Mouse (Mus musculus) embryo, embryonic 10 days (tissue): ENCODE measurements around the gene Golga2.

ENCODE experiments used
- DNase-seq: peaks from one replicate; pipeline ENCODE4 v3.0.0-alpha.2; 2015; ENCODE audit warnings: low spot score

Gene Golga2

DNA sequence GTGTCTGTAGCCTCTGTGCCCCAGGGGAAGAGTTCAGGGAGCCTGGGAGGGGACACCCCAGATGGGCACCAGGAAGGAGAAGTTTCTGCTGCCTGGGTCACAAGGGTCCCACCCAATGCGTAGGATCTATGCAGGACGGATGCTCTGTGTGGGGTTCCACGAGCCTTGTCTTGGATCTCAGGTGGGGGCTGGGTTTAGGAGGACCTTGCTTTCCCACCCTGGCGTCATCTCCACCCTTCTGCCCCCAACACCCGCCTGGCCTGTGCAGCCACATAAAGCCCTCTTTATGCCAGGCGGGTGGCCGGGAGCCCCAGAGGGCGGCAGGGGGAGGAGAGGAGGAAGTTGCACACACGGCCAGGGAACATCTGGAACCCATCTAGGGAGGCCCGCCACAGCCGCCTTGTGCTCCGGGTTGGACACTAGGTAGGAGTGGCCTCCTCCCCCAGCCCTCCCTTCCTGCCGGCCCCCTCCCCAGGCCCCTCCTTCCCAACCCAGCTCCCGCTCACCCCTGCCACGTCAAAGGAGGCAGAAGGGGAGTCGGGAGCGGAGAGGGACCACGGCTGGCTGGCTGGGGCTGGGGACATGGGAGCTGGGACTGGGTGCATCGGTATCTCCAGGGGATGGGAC lies 30.7 kb downstream of the Golga2 start:
- DNase-seq: peak; percentile 91

DNA sequence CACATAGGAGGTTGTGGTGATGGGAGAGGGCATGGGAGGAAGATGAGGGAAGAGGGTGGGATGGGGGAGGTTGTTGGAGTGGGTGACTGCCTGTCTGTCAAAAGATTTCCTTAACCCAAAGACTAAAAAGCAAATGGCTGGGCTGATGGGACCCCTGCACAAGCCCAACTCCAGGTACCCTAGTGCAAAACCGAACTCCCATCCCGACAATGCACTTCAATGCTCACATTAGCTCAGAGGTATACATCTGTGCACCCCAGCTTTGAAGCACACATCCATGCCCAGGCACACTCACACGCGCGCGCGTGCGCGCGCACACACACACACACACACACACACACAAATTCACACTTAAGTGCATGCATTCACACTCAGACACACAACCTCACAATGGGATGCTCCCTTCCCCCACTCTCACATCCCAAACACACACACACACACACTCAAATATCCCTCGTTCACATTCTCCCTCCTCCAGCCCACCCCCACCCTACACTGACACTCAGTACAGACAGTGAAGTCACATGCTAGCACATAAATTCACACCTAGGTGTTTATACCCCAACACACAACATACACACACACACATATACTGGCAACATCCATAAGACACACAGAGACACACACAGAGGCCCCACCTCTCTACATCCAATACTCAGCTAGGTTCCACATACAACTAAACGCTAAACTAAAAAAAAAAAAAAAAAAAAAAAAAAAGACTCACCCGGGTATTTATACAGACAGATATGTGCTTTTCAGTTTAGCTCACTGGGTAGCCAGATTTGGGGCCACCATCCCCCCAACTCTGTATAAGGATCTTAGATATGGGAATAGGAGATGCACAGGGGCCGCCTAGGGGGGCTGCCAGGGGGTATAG lies 31.8 kb downstream of the Golga2 start:
- no peak for DNase-seq

DNA sequence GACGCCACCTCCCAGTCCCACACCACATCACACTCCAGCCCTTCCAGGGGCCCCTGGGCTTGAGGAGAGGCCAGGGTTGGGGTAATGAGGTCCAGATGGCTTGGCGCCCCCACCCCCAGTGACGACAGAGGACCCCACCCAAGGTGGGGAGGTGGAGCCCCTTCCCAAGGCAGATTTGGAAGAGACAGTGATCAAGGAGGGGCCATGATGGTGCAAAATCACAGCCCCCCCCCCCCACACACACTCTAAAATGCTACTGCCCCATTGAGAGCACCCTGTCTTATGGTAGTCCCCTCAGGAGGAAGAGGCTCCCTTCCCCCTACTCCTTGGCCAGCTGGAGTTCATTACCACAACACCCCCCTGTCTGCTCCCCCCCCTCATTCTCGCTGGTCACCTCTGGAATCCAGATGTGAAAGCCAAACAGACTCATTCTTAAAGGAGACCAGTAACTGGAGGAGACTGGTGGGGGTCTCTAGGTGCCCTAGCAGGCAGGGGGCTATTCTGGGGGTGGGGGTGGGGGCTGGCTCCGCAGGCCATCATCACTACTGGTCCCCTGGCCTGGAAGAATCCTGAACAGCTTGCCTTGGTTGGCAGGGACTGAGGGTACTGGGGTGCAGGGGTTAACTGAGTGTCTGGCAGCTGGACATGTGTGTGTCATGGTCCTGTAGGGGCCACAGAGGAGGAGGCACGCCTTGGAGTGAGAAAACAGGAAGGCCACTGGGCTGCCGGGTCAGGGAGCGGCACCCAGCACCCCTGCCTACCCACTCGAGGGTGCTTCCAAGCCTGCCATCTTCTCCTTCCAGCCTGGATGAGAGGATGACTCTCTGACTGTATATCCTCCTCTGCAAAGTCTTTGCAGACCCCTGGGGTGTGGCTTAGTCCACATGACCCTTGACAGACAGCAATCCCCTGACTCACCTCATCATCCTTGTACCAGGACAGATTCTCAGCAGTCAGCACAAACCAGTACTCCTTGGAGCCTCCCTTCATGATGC lies 32.7 kb downstream of the Golga2 start:
- DNase-seq: peak; percentile 73

DNA sequence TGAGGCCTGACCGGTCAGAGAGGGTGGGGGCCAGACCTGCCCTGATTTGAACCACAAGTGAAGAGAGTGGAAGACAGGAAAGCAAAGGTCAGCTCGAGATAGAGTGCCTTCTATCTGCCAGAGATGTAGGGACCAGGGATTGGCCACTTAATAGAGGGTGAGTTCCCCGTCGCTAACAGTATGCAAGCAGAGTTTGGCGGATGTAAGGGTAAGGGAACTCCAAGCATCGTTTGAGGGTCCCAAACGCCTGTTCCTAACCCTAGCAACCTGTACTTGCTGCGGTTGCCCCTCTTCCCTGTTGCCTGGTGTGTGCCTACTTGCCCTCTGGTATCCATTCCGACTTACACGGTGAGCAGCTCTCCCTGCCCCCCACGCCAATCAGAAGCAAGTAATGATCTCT lies 33.5 kb downstream of the Golga2 start:
- DNase-seq: no peak

DNA sequence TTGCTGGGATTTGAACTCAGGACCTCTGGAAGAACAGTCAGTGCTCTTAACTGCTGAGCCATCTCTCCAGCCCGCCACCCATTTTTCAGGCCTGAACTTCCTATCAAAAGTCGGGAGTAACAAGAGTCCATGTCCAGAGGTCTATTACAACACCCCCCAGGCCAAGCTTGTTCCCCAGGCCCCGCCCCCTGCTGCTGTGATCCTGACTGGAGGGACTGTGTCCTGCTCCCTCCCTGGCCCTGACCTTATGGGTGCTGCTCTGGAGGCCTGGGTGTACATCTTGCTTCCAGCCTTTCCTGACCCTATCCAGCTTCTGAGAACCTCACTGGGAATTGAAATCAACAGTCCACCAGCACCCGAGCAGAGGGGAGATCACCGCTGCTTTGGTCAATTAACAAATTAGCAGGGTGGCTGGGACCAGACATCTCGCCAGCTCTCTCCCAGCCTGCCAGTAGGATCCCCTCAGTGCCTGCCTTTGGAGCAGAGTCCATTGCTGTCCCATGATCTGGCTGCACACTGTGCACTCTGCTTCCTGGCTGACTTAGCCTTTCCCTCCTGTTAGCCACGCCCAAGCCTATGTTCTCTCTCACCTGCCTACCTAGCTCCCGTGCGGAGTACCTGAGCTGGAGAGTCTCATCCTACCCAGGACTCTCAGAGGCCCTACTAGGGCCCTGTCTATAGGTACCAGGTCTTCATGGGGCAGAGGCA lies 34.6 kb downstream of the Golga2 start:
- DNase-seq: no peak

DNA sequence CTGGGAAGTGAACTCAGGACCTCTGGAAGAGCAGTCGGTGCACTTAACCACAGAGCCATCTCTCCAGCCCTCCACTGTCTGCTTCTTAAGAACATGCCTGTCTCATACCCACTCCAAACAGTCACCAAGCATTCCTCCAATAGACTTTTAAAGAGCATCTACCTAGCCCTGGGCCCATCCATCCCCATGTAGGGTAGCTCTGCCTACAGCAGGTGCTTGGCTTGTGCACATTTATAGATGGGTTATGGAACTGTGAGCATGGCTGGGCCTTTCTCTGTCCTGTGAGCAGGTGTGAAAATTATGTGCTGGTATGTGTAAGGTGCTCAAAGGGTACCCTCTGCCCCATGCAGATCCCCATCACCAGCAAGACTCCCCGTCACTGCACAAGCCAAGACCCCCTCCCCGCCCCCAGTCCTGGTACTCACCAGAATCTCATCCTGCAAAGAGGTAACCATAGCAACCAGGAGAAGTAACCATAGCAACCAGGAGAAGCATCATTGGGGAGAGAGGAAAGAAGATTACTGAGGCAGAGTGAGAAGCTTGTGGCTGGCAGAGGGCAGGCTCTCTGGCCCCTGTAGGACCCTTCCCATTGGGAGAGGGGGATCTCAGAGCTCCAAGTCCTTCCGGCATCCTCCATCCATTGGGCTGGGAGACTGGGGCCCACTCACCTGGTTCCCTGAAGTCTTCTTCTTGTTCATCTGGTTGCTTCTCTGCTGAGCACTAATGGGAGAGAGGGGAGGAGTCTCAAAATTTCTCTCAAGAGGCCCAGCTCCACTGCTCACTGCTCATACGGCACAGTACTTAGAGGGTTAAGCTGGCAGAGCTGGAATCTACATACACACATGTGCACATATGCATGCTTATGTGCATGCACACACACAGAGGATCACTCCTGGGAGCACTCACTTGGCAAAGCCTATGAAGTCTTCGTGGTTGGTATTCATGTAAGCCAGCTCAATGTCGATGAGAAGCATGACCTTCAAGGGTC lies 35.9 kb downstream of the Golga2 start:
- DNase-seq: no peak

DNA sequence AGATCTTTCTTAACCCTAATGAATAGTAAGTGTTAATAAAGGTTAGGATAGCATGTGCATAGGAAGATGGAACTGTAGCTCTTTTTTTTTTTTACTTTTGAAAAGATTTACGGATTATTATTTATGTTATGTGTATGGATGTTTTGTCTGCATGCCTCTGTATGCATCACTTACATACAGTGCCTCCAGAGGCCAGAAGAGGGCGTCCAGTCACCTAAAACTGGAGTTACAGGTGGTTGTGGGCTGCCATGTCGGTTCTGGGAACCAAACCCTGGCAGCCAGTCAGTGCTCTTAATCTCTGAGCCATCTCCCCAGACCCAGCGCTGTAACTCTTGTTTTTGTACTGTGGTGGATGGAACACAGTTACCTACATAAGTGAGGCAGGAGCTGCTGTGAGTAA lies 37.1 kb downstream of the Golga2 start:
- no peak for DNase-seq

DNA sequence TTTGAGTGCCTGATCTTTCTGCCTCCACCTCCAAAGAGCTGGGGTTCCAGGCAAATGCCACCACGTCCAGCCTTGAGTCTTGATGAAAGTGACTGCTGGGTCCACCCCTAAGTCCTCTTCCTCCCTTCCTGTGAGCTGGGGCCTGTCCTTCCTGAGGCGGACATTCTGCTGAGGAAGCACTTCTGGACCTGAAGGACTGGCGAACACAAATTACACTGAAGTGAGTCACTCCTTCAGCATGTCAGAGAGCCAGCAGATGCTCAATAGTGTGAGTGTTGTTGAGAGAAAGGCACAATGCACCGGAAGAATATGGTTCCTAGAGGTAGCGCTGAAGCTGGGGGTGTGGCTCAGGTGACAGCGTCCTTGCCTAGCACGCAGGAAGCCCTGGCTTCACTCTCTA lies 38.2 kb downstream of the Golga2 start:
- DNase-seq: no peak

DNA sequence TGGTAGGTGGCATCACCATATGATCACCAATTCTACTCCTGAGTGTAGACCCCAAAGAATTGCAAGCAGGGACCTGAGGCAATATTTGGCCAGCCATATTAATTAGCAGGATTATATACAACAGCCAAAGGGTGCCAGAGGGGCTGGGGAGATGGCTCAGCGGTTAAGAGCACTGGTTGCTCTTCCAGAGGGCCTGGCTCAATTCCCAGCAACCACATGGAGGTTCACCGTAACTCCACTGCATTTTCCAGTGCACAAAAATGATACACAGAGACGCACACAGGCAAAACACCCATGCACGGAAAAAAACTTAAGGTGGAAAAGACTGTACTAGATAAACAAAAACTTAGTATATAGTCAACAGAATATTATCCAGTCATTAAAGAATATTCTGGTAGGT lies 40.0 kb downstream of the Golga2 start:
- no peak for DNase-seq

DNA sequence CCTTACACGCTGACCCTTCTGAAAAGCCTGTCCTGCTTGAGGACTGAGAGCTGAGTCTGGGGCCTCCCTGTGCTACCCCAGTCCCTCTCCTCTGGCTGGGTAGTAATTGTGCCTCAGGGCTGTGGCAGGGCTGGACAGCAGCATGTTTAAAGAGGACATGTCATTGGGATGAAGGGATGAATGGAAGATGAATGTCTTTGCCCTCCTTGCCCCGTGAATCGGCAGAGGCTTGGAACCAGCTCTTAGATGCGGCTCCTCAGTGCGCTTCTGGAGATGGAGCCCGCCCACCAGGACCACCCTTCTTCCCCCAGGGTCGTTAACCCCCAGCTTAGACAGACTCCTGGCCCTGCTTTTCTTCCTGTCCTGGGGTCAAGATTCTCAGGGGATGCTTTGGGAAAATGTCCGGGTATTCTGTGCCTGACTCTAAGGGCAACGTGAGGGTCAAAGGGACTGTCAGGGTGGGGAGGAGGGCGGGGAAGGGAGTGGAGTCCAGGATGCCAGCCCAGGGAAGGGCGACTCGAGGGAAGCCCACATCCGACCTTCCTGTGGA lies 41.8 kb downstream of the Golga2 start:
- DNase-seq: peak; percentile 80

DNA sequence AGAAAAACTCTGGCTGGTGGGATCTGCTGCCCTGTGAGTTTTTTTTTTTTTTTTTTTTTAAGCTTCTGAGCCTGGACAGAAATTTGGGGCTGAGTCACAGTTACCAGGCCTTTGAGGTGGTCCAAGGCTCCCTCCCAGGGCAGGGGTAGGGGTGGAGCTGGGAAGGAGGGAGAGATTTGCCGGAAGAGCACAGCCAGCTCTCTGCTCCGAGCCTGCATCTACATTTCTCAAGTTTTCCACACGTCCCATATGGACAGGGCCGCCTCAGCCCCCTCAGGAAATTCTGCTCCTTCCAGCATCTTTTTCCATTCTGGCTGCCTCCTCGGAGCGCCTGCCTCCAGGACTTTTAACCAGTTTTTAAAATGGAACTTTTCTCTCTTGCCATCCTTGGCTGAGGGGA lies 42.3 kb downstream of the Golga2 start:
- DNase-seq: peak; percentile 48

DNA sequence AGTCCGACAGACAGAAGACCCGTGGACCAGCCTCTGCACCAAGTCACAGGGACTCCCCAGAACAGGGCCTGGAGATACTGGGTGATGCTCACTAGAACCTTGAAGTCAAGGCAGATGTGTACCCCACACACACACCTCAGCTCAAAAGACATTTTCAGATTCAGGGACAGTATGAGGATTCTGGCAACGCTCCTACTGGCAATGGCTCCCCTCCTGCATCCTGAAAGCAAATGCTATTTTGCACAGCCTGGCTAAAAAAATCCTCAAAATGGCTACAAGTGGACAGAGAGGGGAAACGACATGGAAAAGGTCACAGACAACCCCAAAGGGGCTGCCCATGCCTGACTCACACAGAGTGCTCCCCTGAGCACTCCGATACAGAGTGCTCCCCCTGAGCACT lies 45.0 kb downstream of the Golga2 start:
- DNase-seq: no peak

DNA sequence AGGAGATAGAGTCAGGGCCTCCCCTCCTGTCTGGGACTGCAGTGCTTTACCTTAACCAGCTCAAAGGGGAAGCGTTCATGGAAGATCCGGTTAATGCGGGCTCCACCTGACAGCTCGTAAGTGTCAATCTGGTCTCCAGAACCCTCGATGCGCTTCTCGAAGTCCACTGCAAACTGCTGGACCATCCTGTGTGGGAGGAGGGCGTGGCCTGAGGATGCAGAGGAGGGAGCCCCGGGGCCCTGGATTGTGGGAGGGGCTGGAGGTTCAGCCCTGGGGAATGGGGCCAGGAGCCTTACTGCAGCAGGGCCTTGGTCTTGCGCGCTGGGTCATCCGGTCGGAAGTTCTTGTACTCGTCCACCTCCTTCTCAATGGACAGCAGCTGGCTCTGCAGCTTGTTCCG lies 48.7 kb downstream of the Golga2 start:
- no peak for DNase-seq

DNA sequence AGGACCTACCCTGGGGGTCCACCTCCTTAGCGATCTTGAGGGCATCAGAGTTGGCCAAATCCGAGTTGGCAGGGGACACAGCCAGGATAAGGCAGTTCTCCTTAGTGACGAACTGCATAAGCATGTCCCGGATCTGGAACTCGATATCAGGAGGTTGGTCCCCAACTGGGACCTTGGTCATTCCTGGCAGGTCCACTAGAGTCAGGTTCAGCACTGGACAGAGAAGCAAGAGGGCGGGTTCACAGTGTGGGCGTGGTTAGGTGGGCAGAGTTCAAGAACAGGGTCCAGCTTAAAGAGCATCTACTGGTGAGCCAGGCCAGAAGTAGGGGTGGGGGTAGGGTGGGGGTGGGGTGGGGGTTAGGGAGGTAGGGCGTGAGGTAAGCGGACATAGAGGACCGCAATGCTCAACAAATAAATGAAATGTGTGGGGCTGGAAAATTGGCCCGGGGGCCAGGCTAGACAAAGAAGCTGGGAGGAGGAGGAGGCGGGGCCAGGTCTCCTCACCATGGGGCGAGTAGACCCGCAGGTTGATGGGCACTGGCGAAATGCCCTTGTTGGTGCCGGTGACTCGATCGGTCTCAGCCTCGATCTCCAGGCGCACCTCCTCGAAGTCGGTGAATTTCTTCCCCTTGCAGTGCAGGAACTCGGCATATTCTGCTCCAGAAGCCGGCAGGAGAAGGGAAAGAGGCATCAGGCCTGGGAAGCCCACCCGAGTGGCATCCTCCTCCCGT lies 52.9 kb downstream of the Golga2 start:
- no peak for DNase-seq

DNA sequence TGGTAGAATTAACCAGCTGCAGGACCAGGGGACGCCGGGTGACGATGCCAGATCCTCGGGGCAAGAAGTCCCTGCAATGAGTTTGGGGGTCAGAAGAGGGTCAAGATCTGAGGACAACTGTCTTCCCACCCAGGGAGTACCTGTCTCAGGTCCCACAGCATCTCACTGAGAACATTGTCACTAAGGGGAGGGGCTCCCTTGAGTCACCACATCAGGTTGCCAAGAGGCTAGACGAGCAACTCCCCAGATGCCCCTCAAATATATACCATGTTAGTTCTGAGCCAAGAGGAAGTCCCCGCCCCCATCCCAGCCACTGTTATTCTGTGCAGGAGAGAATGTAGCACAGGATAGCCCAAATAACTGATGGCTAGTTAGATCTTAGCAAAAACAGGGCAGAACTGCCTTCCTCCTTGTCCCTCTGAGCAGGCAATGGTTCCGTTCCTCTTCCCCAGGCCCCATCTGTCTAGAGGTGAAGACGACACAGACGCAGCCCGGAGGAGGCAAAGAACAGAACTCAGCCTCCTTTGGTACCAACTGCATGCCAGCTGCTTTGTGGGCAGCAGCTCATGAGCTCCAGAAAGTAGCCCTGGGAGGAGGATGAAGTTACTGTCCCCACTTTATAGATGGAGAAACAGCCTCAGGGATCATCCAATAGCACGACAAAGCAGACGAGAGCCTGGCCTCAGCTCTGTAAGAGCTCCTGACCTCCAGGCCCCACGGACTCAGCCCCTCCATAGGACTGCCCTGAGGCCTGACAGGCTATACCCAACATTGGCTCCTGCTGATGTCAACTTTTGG lies 53.9 kb downstream of the Golga2 start:
- no peak for DNase-seq

DNA sequence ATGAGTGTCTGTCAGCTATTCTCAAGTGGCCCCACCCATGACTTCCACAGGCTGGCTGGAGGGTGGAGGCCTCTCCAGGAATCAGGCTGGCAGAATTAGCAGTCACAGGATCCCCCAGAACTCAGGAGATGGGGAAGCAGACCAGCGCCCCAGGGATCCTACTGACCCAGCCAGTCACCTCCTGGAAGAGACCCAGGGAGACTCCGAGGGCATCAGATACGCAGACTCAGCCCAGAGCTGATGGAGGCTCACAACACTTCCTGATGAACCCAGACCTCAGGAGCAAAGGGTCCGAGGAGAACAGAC lies 54.4 kb downstream of the Golga2 start:
- DNase-seq: no peak

DNA sequence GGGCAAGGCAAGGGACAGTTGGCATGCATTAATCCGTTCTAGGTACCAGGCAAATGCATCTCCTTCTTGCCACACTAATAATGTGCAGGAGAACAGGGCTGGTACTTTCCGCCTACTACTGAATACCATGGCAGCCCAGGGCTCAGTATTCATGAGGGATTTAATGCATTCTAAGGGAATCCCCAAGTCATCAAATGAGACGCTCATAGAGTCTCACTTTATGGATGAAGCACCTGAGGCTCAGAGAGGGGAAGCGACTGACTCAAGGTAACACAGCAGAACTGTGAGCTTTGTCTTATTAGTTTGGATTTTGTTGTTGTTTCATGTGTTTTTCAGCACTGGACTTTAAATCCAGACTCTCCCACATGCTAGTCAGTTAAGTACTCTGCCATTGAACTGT lies 54.9 kb downstream of the Golga2 start:
- DNase-seq: no peak

DNA sequence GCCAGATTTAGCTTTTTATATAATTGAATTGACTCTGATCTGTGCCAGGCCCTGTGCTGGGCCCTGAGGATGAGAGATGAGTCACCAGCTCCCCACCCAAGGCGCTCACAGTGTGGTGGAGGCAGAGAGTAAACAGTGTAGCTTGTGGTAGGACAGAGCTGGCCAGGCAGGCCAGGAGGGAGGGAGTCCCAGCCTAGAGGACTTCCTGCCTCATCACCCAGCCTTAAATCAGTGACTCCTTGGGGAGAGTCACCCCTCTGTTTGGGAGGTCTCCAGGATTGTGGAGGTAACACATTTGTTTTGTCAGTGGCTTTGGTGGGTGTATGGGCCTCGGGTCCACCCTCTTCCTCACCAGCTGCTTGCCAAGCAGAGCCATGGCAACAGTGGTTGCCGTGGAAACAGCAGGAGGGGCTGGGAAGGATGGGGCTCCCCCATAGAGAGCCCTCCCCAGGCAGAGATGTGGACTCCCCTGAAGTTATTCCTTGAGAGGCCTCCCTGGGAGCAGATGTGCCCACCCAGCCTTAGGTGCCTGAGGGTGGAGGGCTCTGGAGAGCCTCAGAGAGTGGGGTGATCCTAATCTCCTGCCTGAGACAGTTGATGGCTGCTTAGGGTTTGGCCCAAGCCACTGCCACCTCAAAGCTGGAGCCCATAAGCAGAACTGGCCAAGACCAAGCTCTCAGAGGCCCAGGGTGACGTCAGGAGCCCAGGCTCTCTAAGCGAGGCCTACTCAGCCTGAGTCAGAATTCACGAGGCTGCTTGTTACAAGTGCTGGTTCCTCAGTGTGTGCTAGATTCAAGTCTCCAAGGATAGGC lies 55.6 kb downstream of the Golga2 start:
- no peak for DNase-seq
